Comparison of ENCODE assay signal across 9 mouse cellular contexts in genomic region chr14:25472096-25472861, GRCm38 (mm10). TPM values are rescaled to one million over a fixed set of nuclear protein-coding genes. Genes with fewer than 3 reads are reported as not detected.
DNase-seq lines count a peak whose midpoint lies in the region; ATAC-seq lines count a peak whose summit lies in the region.
"Had no signal": no experiment of that assay in that cellular context is flagged by ENCODE, and none has a peak within 500 bp of the region (broad histone marks: within the 10 kb centered on the region; RNA-seq: fewer than 3 reads in every experiment).

No protein-coding gene starts in this region.

- peak overlapping the region; percentile 67 for H3K27ac ChIP-seq in liver, embryonic 16.5 days (ENCODE audit: low read length)

- H3K27me3 ChIP-seq in liver, embryonic 16.5 days (ENCODE audit: control insufficient read depth, insufficient read depth, low read depth, low read length) = no peaks in the 10 kb centered on the region

- no peaks in the 10 kb centered on the region for H3K9me3 ChIP-seq in liver, embryonic 16.5 days (replicated peaks; ENCODE audit: control insufficient read depth, low read length)

- peaks cover 57% of the 10 kb centered on the region for H3K4me1 ChIP-seq in liver, embryonic 16.5 days (ENCODE audit: control insufficient read depth, low read depth, low read length)

- no peak overlapping the region for H3K4me2 ChIP-seq in liver, embryonic 16.5 days (ENCODE audit: low read depth, low read length)

- peak; percentile 21 for DNase-seq in cerebellum, adult 11-12 months
- DNase-seq in cerebellum, postnatal 4 days (ENCODE audit: low spot score in 2 of 2) = no peak
- peak; percentile 85 for DNase-seq in 416B (ENCODE audit: low read depth)
- peak; percentile 50 to 51 for DNase-seq in heart, postnatal 10 days
- DNase-seq in cerebellum, adult 11 months = no peak
- DNase-seq in Muller cell, postnatal 12 days (ENCODE audit: inconsistent ontology term) = no peak
- DNase-seq: cerebellum, postnatal 36 days had no signal

- H3K4me3 ChIP-seq in liver, embryonic 16.5 days (ENCODE audit: low read depth, low read length) = no peak overlapping the region

- H3K9ac ChIP-seq in liver, embryonic 16.5 days (ENCODE audit: low read depth, low read length) = no peak overlapping the region

- no peaks in the 10 kb centered on the region for H3K36me3 ChIP-seq in liver, embryonic 16.5 days (ENCODE audit: control insufficient read depth, insufficient read depth)

- intact Hi-C loops in heart, postnatal 10 days (cut with DNase I) = no loop called here

- 0 out of 2 replicates have a peak, but pooled peaks have one; percentile 26 for ATAC-seq in liver, embryonic 16.5 days (ENCODE audit: low read depth)
- ATAC-seq in activated CD4-positive, CD25-positive, alpha-beta regulatory T cell, adult 4 months = no peak

- 44% methylated on average over 6 of the region's 6 CpGs for WGBS in liver, embryonic 16.5 days (ENCODE audit: insufficient replicate concordance)

RNA-seq across cellular contexts. Expression of gene Zmiz1, which starts 13.3 kb away (rescaled TPM):
- total RNA-seq in heart, postnatal 10 days (2021) = 10 to 100 TPM; 70.9 to 72.0 TPM
- polyA plus RNA-seq in liver, embryonic 16.5 days (2015; fragmentation: Nextera tagmentation; extraction: Ambion mirVana) = 4.1 and 6.1 TPM in 2 replicates
- polyA plus RNA-seq in activated CD4-positive, CD25-positive, alpha-beta regulatory T cell, adult 4 months (2017; shearing (Covaris generic)) = 10 to 100 TPM; 23.8 to 27.9 TPM

Comparison
In these comparisons a context has a peak if more than half of its experiments do, and no peak if none do; other contexts are left out.
1. DNase-seq: peak in cerebellum, adult 11-12 months (single experiment), 416B (single experiment) and heart, postnatal 10 days (2 of 2); none in cerebellum, postnatal 4 days (0 of 2), cerebellum, adult 11 months (single experiment) and Muller cell, postnatal 12 days (single experiment).